Mouse (Mus musculus) bone marrow macrophage, adult 2 months (primary cell): ENCODE measurements around the gene Myo6.

ENCODE experiments used
- CTCF ChIP-seq: IDR thresholded peaks from 2 replicates; pipeline ENCODE4 v1.5.1; 2012; ENCODE audit warnings: low read depth, mild to moderate bottlenecking, low read length, moderate library complexity
- POLR2A ChIP-seq: IDR thresholded peaks from 2 replicates; pipeline ENCODE4 v1.6.1; 2012; ENCODE audit warnings: mild to moderate bottlenecking, low read depth, low read length, borderline replicate concordance

DNA sequence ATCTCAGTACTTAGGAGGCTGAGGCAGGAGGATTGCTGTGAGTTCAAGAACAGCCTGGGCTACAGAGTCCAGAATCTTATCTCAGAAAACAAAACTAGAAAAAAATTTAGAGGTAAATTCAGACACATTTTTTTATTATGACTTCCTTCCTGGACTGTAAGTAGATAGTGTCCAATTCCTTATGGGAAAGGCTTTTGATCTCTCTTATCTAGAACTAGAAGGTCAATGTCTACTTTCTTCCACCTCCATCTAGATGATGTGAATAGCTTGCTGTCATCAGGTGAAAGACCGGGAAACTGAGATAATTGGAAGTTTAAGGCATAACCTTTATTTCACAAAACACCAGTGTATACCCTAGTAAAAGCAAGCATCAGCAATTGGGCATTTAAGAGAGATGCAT is 16.9 kb downstream of the Myo6 start:
- TF ChIP-seq CTCF (no peak), POLR2A (no peak)
